Mouse (Mus musculus) limb, embryonic 10.5 days (tissue): Measurements from ENCODE around the gene Ly6g5b. TPM values are rescaled to one million over a fixed set of nuclear protein-coding genes. Genes with fewer than 3 reads are reported as not detected.

ENCODE experiments used
- DNase-seq: peaks from one replicate; pipeline ENCODE4 v3.0.0-alpha.2; 2017; ENCODE audit warnings: low spot score
- H3K27ac ChIP-seq: fragments of 300-500 bp; sonication (generic); 2 replicates; pipeline ENCODE4 v1.5.1; 2016; ENCODE audit warnings: mild to moderate bottlenecking
- H3K27me3 ChIP-seq: fragments of 300-500 bp; sonication (generic); 2 replicates; pipeline ENCODE4 v1.6.1; 2016; ENCODE audit warnings: low read depth, mild to moderate bottlenecking; ENCODE audit not compliant: poor library complexity, severe bottlenecking
- H3K36me3 ChIP-seq: fragments of 300-500 bp; sonication (generic); 2 replicates; pipeline ENCODE4 v1.6.1; 2016; ENCODE audit warnings: mild to moderate bottlenecking, moderate library complexity
- H3K4me1 ChIP-seq: fragments of 300-500 bp; sonication (generic); 2 replicates; pipeline ENCODE4 v1.6.1; 2016
- H3K4me3 ChIP-seq: fragments of 300-500 bp; sonication (generic); 2 replicates; pipeline ENCODE4 v1.5.1; 2016; ENCODE audit warnings: mild to moderate bottlenecking, moderate library complexity
- H3K9me3 ChIP-seq: fragments of 300-500 bp; sonication (generic); replicated peaks from 2 replicates; pipeline ENCODE4 v1.6.1; 2016; ENCODE audit warnings: mild to moderate bottlenecking
- WGBS: fragments of 180-500 bp; shearing (Covaris S2); methylation state at CpG from one replicate; pipeline ENCODE4 v1.1.7; 2016; 5-methylcytosine and 5-hydroxymethylcytosine counted together
- polyA plus RNA-seq: library from polyadenylated mRNA; unstranded; fragments of >200 nt; fragmentation: Nextera tagmentation; extraction: Ambion mirVana; gene quantifications from 2 replicates; pipeline ENCODE4 v1.2.1, GENCODE M21; 2016

The Ly6g5b gene
- polyA plus RNA-seq, 1 experiment from 2014 or later = 1.7 TPM

DNA sequence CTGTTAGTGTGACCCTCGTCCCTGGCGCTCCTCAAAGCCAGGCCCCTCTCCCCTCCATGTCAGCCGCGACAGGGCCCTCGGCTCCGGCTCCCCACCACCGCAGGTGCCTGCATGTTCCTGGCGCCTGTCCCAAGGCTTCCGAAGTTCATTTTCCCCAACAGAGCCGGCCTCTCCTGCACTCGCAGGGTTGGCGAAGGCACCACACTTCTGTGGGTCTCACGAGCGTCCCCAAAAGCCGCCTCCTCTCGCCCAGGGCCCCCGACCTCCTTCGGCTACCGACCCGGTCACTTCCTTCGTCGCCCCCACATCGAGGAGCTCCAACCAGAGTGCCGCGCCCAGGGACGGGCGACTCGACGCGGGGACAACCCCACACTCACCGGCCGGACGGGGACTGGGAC lies 5.5 kb upstream of the Ly6g5b start:
- peaks cover 60% of the 10 kb centered on the region for H3K36me3 ChIP-seq
- no peaks in the 10 kb centered on the region for H3K27me3 ChIP-seq
- H3K4me1 ChIP-seq = peaks cover 29% of the 10 kb centered on the region
- H3K9me3 ChIP-seq = no peaks in the 10 kb centered on the region
- WGBS = under 1% methylated on average over 33 of the region's 33 CpGs
- peak; percentile 46 for DNase-seq
- H3K4me3 ChIP-seq = peak overlapping the region; percentile 89
- H3K27ac ChIP-seq = peak overlapping the region; percentile 90

DNA sequence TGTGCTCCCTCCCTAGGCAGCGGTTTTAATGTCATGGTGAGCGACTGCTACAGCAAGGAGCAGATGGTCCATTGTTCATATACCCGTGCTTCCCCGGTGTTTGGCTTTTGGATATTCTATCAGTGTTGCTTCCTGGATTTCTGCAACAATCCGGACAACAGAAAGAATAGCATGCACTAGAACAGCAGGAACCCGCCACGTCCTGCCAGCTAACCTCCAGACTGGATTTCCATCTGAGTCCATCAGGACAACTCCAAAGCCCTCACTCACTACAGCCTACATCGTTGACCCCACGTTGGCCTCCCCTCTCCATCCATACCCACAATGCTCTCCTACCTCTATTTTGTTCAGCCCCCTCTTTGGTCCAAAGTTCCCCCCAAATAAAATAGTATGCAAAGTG lies 3.5 kb downstream of the Ly6g5b start:
- Histone ChIP-seq H3K27me3 (no peaks in the 10 kb centered on the region), H3K4me3 (no peak overlapping the region), H3K36me3 (peaks cover 31% of the 10 kb centered on the region), H3K4me1 (no peaks in the 10 kb centered on the region), H3K9me3 (no peaks in the 10 kb centered on the region), H3K27ac (no peak overlapping the region)
- no peak for DNase-seq
- WGBS = 89% methylated on average over 9 of the region's 9 CpGs

DNA sequence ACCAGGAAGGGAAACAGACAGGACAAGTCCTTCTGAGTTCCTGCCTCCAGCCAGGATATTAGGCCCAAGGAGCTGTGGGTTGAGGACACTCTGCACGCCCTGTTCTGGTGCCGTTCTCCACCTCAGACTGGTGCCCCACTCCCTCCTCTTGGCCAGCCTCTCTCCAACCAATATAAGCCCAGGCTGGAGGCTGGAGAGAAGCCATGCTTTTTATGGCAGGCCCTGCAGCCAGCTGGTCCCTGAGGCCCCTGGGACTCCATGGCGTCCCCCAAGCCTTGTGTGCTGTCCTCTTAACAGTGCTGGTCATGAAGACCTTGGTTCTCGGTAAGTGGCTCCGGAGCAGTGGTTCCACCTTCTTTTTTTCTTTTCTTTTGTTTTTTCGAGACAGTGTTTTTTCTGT lies 7.1 kb downstream of the Ly6g5b start, which contains the start of gene Ly6g5c:
TSS of gene Ly6g5c (plus strand) at position 183 of the 400 bp plus-strand sequence.
- Histone ChIP-seq H3K4me1 (peaks cover 8% of the 10 kb centered on the region; the same call in 1 of the 2 replicates), H3K27me3 (no peaks in the 10 kb centered on the region), H3K27ac (no peak within 1 kb of the TSS), H3K9me3 (no peaks in the 10 kb centered on the region), H3K36me3 (peaks cover 13% of the 10 kb centered on the region), H3K4me3 (no peak within 1 kb of the TSS)
- 87% methylated on average over 6 of the region's 6 CpGs for WGBS
- no peak for DNase-seq

DNA sequence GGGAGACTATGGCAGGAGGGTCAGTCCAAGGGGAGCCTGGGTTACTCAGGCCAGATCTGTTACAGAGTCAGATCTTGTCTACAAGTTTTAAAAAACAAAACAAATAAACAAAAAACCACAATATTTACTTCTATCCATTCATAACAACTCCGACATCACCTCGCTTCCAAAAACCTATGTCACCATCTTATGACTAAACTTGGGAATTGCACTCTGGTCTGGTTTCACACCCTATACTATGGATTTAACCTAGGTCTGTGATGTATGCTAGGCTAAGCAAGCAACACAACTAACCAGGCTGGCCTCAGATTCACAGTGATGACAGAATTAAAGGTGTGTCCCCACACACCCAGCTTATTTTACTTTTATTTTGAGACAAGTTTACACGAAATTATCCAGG lies 8.7 kb downstream of the Ly6g5b start:
- no peak for DNase-seq
- Histone ChIP-seq H3K4me1 (peaks cover 8% of the 10 kb centered on the region; the same call in 1 of the 2 replicates), H3K27me3 (no peaks in the 10 kb centered on the region), H3K36me3 (peaks cover 29% of the 10 kb centered on the region), H3K9me3 (no peaks in the 10 kb centered on the region), H3K4me3 (no peak overlapping the region), H3K27ac (no peak overlapping the region)
- WGBS = 80% methylated on average over 3 of the region's 3 CpGs

DNA sequence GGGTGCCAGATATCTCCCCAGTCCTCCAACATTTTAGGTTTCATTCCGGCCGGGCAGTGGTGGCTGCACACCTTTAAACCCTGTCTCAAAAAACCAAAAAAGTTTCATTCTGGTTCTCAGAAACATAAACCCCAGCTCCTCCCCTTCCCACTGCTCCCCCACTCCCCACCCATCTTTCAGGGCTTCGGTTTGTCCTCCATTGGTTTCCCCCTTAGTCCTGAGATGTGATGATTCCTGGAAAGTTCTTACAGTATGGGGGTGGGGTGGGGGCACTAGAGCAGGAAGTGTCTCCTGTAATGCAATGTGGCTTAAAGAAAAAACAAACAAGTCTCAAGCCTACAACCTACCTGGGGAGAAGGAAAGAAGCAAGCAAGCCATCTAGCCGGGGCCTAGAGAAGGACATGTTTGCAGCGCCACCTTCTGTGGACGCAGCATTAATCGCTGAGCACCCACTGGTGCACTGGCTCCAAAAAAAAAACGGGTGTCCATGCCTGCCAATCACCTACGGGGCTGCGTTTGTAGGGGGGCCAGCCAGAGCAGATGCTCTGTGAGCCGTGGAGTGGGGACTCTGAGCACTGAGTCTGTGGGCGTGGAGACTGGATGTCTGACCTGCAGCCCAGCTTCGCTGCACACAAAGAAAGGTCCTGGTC lies 9.4 kb downstream of the Ly6g5b start:
- peak; percentile 40 for DNase-seq
- Histone ChIP-seq H3K27me3 (no peaks in the 10 kb centered on the region), H3K4me3 (peak overlapping the region; percentile 13; the same call in 1 of the 2 replicates), H3K27ac (no peak overlapping the region), H3K36me3 (peaks cover 35% of the 10 kb centered on the region), H3K9me3 (no peaks in the 10 kb centered on the region), H3K4me1 (peaks cover 8% of the 10 kb centered on the region; the same call in 1 of the 2 replicates)
- WGBS = 35% methylated on average over 13 of the region's 13 CpGs

DNA sequence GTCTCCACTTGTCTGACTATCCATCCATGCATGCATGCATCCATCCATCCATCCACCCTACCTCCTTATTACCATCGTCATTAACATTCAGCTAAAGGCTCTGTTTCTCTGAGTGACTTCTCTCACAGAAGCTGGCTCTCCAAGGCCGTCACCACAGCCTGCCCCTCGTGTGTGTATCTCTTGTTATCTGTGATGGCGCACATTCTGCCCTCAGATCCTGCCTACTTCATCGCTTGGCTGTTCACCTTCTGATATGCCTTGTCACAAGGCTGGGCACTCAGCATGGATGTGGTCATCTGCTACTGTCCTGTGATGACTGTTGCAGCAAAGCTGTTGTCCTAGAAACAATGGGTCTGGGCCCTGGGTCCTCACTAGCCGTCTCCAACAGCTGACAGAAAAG lies 10.5 kb downstream of the Ly6g5b start:
- DNase-seq = no peak

DNA sequence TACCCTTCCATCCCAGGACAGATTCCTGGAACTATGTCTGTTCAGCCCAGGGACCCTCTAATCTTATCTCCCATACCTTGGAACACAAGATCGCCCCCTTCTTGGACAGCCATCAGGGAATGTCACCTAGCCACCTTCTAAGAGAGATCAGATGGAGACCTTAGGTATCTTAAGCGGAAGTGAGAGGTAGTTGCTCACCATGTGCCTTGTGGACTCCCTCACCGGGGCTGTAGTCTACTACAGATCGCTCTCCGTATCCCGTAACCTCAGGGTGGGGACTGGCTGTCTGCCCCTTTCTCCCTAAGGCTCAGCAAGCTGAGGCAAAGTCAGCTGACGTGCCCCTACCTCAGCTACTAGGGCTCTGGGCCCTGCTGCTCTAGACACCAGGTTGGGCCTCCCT lies 11.1 kb downstream of the Ly6g5b start:
- Histone ChIP-seq H3K9me3 (no peaks in the 10 kb centered on the region), H3K27ac (no peak overlapping the region), H3K36me3 (peaks cover 53% of the 10 kb centered on the region), H3K4me1 (peaks cover 8% of the 10 kb centered on the region; the same call in 1 of the 2 replicates), H3K4me3 (no peak overlapping the region), H3K27me3 (no peaks in the 10 kb centered on the region)
- WGBS = 92% methylated on average over 7 of the region's 7 CpGs
- DNase-seq = no peak

More for the DNA sequence above, 10.5 kb downstream of the Ly6g5b start:
- Histone ChIP-seq H3K9me3 (no peaks in the 10 kb centered on the region), H3K4me1 (peaks cover 8% of the 10 kb centered on the region; the same call in 1 of the 2 replicates), H3K36me3 (peaks cover 47% of the 10 kb centered on the region), H3K27me3 (no peaks in the 10 kb centered on the region), H3K4me3 (no peak overlapping the region), H3K27ac (no peak overlapping the region)
- 83% methylated on average over 6 of the region's 6 CpGs for WGBS

DNA sequence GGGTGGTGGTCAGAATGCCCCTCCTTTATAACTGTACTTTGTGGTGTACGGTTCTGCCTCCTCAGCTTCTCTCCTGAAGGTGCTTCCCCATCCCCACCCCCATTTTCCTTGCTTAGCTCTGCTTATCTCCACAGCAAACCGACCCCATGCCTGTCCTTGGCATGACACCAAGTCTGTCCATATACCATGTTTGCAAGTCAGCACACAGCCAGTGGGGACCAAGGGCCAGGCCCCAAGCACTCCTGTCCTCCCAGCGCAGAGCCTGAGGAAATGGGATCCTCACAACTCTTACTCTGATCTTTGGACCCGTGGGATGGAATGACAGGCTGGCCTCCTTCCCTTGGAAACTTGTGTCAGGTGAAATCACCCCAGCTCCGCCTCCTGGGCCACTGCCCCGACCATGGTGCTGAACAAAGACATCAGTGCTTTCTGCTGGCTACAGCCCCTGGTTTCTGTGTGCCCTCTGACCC lies 12.0 kb downstream of the Ly6g5b start:
- DNase-seq = no peak
- H3K9me3 ChIP-seq = no peaks in the 10 kb centered on the region
- H3K36me3 ChIP-seq = peaks cover 61% of the 10 kb centered on the region
- H3K27ac ChIP-seq = no peak overlapping the region
- H3K4me1 ChIP-seq = peaks cover 8% of the 10 kb centered on the region; the same call in 1 of the 2 replicates
- no peaks in the 10 kb centered on the region for H3K27me3 ChIP-seq
- 72% methylated on average over 6 of the region's 6 CpGs for WGBS
- H3K4me3 ChIP-seq = no peak overlapping the region

DNA sequence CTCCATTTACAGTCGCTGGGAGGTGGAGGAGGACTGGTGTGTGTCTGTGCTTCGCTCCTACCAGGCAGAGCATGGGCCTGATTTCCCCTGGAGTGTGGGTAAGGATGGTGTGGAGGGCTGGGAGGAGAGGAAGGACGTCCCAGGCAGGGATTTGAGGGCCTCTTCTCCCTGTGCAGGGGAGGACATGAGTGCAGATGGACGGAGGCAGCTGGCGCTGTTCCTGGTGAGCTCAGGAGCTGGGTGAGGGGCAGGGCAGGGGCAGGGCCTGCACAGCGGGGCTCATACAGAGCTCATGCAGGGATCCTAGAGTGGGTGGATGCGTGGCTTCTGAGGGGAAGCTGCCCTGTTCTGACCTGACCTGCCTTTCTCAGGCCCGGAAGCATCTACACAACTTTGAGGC lies 12.9 kb downstream of the Ly6g5b start:
- peaks cover 70% of the 10 kb centered on the region for H3K36me3 ChIP-seq
- H3K4me3 ChIP-seq = no peak overlapping the region
- no peaks in the 10 kb centered on the region for H3K9me3 ChIP-seq
- no peaks in the 10 kb centered on the region for H3K27me3 ChIP-seq
- 79% methylated on average over 8 of the region's 8 CpGs for WGBS
- no peak overlapping the region for H3K27ac ChIP-seq
- peaks cover 8% of the 10 kb centered on the region; the same call in 1 of the 2 replicates for H3K4me1 ChIP-seq
- no peak for DNase-seq

DNA sequence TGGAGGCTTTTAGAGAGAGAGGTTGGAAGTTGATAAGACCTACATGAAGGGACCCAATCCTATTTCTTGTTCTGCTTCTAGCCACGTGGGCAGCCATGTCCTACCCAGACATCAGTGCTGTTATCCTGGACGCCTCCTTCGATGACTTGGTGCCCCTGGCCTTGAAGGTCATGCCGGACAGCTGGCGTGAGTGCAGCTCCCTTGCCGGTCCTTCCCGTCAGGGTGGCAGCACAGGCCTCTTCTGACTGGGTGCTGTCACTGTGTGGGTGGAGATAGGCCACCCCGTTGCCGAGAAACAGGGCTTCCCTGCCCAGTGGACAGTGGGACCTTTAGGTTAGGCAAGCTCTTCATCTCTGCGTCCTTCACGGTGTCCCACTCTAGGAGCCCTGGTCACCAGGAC lies 14.1 kb downstream of the Ly6g5b start:
- no peak for DNase-seq
- no peaks in the 10 kb centered on the region for H3K27me3 ChIP-seq
- no peak overlapping the region for H3K27ac ChIP-seq
- no peaks in the 10 kb centered on the region for H3K9me3 ChIP-seq
- H3K4me3 ChIP-seq = no peak overlapping the region
- H3K4me1 ChIP-seq = peaks cover 8% of the 10 kb centered on the region; the same call in 1 of the 2 replicates
- peaks cover 81% of the 10 kb centered on the region for H3K36me3 ChIP-seq
- WGBS = 91% methylated on average over 11 of the region's 11 CpGs

DNA sequence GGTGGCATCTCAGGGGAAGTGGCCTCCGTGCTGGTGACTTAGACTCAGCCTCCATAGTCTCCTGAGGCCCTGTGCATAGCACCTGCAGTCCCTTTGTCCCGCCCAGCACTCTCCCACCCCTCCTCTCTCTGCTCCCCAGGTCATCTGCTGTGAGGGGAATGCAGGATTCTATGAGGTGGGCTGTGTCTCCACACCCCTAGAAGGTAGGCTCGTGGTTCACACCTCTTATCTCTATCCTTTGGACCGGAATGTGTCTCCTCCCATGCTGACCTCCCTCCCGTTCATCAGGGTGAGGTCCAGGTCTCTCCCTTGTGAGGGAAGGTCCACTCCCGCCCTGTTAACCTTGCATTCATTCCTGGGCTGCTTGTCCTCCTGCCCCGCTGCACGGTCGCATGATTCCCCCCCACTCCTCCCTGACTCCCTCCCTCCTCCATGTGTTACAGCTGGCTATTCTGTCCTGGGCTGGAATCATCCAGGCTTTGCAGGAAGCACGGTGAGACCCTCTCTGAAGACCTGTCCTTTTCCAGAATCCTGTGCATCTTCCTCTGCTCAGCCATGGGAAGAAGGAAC lies 14.9 kb downstream of the Ly6g5b start:
- 77% methylated on average over 10 of the region's 10 CpGs for WGBS
- Histone ChIP-seq H3K27ac (no peak overlapping the region), H3K4me3 (no peak overlapping the region), H3K36me3 (peaks cover 89% of the 10 kb centered on the region), H3K27me3 (no peaks in the 10 kb centered on the region), H3K4me1 (no peaks in the 10 kb centered on the region), H3K9me3 (no peaks in the 10 kb centered on the region)
- no peak for DNase-seq

DNA sequence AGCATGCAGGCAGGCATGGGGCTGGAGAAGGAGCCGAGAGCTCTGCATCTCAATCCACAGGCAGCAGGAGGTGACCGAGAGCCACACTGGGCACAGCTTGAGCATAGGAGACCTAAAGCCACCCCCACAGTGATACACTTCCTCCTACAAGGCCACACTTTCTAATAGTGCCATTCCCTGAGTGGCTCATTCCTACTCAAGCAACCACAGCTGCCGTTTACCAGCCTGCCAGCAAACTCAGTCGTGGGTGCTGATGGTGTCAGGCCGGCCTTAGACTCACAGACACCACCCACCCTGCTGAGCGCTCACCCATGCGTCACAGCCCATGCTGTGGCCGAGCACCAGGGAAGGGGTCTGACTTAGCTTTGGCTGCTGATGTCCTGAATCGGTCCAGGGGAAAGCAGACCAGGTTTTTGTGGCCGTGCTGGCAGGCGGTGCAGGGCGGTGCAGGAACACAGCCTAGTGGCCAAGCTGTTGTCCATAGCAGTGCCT lies 18.0 kb downstream of the Ly6g5b start:
- H3K9me3 ChIP-seq = no peaks in the 10 kb centered on the region
- no peak overlapping the region for H3K4me3 ChIP-seq
- H3K27me3 ChIP-seq = no peaks in the 10 kb centered on the region
- 0 out of 2 replicates have a peak overlapping the region, but pooled peaks have one; percentile 33 for H3K27ac ChIP-seq
- 88% methylated on average over 12 of the region's 12 CpGs for WGBS
- no peaks in the 10 kb centered on the region for H3K4me1 ChIP-seq
- DNase-seq = no peak
- H3K36me3 ChIP-seq = peaks cover 95% of the 10 kb centered on the region

DNA sequence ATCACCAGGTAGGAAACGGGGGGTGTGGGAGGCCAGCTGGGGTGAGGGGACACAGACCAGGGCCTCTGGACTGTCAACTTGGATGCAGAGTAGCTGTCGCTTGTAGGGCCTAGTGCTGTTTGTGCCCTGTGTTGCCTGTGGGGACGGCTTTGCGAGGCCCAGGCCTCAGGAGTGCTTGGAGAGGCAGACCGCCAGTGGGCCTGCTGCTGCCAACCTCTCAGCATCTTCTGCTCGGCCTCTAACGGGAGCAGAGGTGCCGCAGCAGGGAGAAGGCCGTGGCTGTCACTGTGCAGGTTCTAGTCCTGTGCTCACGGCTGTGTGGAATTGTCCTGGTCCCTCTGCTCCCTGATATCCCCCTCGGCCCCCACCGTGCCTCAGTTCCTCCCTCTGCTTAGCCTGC lies 18.6 kb downstream of the Ly6g5b start:
- Histone ChIP-seq H3K36me3 (peaks cover 95% of the 10 kb centered on the region), H3K4me1 (no peaks in the 10 kb centered on the region), H3K9me3 (no peaks in the 10 kb centered on the region), H3K27ac (0 out of 2 replicates have a peak overlapping the region, but pooled peaks have one; percentile 33), H3K4me3 (no peak overlapping the region), H3K27me3 (no peaks in the 10 kb centered on the region)
- DNase-seq = no peak
- WGBS = 89% methylated on average over 12 of the region's 12 CpGs
